Mouse (Mus musculus) erythroblast, embryonic 14.5 days (primary cell): Measurements from ENCODE around the gene Thy1. TPM values are rescaled to one million over a fixed set of nuclear protein-coding genes. Genes with fewer than 3 reads are reported as not detected.

Experiments used
- H3K27me3 ChIP-seq: 2 replicates; pipeline ENCODE4 v1.6.1; 2012; ENCODE audit warnings: inconsistent platforms; ENCODE audit not compliant: control insufficient read depth
- H3K36me3 ChIP-seq: 2 replicates; pipeline ENCODE4 v1.6.1; 2012; ENCODE audit warnings: mild to moderate bottlenecking, inconsistent platforms; ENCODE audit not compliant: control insufficient read depth
- H3K4me1 ChIP-seq: 2 replicates; pipeline ENCODE4 v1.6.1; 2012; ENCODE audit warnings: inconsistent platforms; ENCODE audit not compliant: control insufficient read depth
- H3K4me3 ChIP-seq: replicated peaks from 2 replicates; pipeline ENCODE3; 2012; ENCODE audit warnings: moderate library complexity, mild to moderate bottlenecking, inconsistent platforms
- H3K9me3 ChIP-seq: 2 replicates; pipeline ENCODE4 v1.6.1; 2012; ENCODE audit warnings: low read length, inconsistent platforms, mixed read lengths; ENCODE audit not compliant: control insufficient read depth
- GATA1 ChIP-seq: IDR thresholded peaks from 2 replicates; pipeline ENCODE4 v1.6.1; 2012; ENCODE audit warnings: low read length, inconsistent platforms, mixed read lengths
- TAL1 ChIP-seq: IDR thresholded peaks from 3 replicates; pipeline ENCODE4 v1.6.1; 2012; ENCODE audit warnings: low read length, inconsistent platforms, mixed read lengths
- polyA plus RNA-seq: library from polyadenylated mRNA; stranded (reverse); fragments of >175 nt; gene quantifications from 2 replicates; pipeline ENCODE4 v1.2.3, GENCODE M21; 2012

The Thy1 gene
- polyA plus RNA-seq, 1 experiment: not detected

DNA sequence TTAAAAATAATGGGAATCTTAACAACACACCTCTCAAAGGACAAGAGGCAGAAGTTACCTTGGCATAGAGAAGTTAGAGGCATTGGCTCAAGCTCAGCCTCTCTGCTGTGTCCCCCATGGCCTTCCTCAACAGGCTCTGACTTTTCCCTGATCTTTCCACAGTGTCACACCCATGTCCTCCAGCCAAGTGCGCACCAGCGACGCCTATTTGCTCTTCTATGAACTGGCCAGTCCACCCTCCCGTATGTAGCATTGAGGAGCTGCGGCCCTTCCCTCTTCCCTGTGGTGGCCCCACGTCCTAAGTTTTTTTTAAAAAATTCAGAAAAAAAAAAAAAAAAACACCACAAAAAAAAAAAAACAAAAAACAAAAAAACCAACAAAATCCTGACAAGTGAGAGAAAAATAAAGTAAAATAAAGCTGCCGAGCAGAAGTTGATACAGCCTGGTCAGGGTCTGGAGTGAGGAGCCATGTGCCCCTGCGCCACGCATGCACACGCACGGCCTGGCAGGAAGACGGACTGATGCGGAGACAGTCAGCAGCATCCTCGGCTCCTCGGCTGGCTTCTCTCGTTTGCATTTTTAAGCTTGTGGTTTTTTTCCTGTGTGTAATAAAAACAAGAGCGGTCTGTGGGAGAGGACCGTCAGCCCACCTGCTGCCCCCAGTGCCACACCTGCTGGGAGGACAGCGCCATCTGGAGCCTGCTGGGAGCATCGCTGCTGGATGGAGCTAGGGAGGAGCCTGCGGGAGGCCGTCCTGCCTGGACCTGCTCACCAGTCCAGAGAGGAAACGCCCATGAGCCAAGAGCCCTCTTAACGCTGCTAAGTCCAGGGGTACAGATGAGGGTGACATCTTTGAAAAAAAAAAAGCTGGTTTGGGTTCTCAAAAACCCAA is 50.7 kb downstream of the Thy1 start:
- Histone ChIP-seq H3K36me3 (peaks cover 11% of the 10 kb centered on the region), H3K4me1 (peaks cover 2% of the 10 kb centered on the region), H3K27me3 (peaks cover 7% of the 10 kb centered on the region), H3K4me3 (no peak overlapping the region), H3K9me3 (no peaks in the 10 kb centered on the region)
- TF ChIP-seq TAL1 (no peak), GATA1 (no peak)

- no peaks in the 10 kb centered on the region for H3K9me3 ChIP-seq
- H3K36me3 ChIP-seq: peaks cover 11% of the 10 kb centered on the region
- H3K4me3 ChIP-seq: no peak overlapping the region
- H3K27me3 ChIP-seq: no peaks in the 10 kb centered on the region
- TF ChIP-seq GATA1: no peak
- H3K4me1 ChIP-seq: peaks cover 2% of the 10 kb centered on the region
These were observed 51.6 kb downstream of the Thy1 start for GRCm38 (mm10) chr9:44094737-44095136.

GRCm38 (mm10) chr9:44095781-44096180 is 52.6 kb downstream of the Thy1 start:
- H3K9me3 ChIP-seq: no peaks in the 10 kb centered on the region
- H3K36me3 ChIP-seq: peaks cover 14% of the 10 kb centered on the region
- H3K27me3 ChIP-seq: no peaks in the 10 kb centered on the region
- TF ChIP-seq GATA1 (no peak), TAL1 (no peak)
- peaks cover 2% of the 10 kb centered on the region for H3K4me1 ChIP-seq
- H3K4me3 ChIP-seq: no peak overlapping the region

DNA sequence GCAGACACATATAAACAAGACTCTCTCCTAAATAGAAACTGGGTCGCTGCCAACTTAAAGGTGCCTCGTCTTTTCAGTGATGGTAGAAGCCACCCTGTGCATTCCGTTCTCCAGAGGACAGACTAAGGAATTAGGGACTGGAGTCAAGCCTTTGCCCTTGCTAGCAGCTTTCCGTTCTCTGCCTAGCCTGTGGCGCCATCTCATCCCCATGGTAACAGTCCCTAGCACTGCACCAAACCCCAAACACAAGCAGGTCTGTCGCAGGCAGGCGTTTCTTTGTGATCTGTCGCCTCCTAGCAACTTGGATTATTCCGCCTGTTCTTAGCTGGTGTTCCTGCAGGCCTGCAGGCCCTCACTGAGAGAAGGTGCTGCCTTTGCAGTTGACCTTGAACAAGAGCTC is 53.4 kb downstream of the Thy1 start:
- peaks cover 2% of the 10 kb centered on the region for H3K4me1 ChIP-seq
- no peak for TF ChIP-seq GATA1
- TF ChIP-seq TAL1: no peak
- no peak overlapping the region for H3K4me3 ChIP-seq
- peaks cover 12% of the 10 kb centered on the region for H3K36me3 ChIP-seq
- no peaks in the 10 kb centered on the region for H3K9me3 ChIP-seq
- no peaks in the 10 kb centered on the region for H3K27me3 ChIP-seq

Other genes with a start within 250 kb of the Thy1 start
- gene Usp2, start 23.6 kb downstream of the Thy1 start, polyA plus RNA-seq: 0.05 TPM in 1 of 2 replicates, not detected in the other
- gene Mfrp, start 58.3 kb downstream of the Thy1 start, polyA plus RNA-seq: not detected in 2 replicates
- 0.08 TPM in 1 of 2 replicates, not detected in the other for gene C1qtnf5, start 63.9 kb downstream of the Thy1 start, polyA plus RNA-seq
- not detected in 2 replicates for gene Gm49380, start 70.1 kb downstream of the Thy1 start, polyA plus RNA-seq
- gene Rnf26, start 70.1 kb downstream of the Thy1 start, polyA plus RNA-seq: 8.5 and 11.1 TPM in 2 replicates
- not detected in 2 replicates for gene Mcam, start 91.1 kb downstream of the Thy1 start, polyA plus RNA-seq
- 0.13 and 0.16 TPM in 2 replicates for gene Cbl, start 190.7 kb downstream of the Thy1 start, polyA plus RNA-seq
- gene Ccdc153, start 197.3 kb downstream of the Thy1 start, polyA plus RNA-seq: not detected in 2 replicates
- not detected in 2 replicates for gene Pdzd3, start 208.1 kb downstream of the Thy1 start, polyA plus RNA-seq
- 0.07 TPM in 1 of 2 replicates, not detected in the other for gene Nlrx1, start 225.2 kb downstream of the Thy1 start, polyA plus RNA-seq
- 19.1 and 19.9 TPM in 2 replicates for gene Abcg4, start 245.2 kb downstream of the Thy1 start, polyA plus RNA-seq